Mouse (Mus musculus) skeletal muscle tissue, adult 2 months (tissue): ENCODE results near the gene Cnot4.

Source experiments
- DNase-seq: peaks from one replicate; pipeline ENCODE4 v3.0.0-alpha.2; 2012; ENCODE audit warnings: low read depth, low spot score

Cnot4 gene

DNA sequence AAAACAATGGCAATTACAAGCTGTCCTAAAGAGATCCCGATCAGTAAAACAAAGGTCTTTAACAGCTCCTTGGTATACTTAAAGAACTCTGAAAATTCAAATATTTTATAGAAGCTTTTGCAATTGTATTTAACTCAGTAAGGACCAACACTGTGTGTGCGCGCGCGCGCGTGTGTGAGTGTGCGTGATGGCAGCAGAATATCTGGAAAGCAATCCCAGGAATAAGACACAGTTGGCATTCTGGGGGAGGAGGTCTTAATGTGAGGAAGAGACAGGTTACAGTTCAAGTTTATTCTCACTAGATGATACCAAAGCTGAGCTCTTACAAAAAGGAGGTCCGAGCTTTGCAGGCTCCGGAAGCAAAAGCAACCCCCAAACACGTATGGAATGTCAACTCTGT is 100.2 kb downstream of the Cnot4 start:
- no peak for DNase-seq

DNA sequence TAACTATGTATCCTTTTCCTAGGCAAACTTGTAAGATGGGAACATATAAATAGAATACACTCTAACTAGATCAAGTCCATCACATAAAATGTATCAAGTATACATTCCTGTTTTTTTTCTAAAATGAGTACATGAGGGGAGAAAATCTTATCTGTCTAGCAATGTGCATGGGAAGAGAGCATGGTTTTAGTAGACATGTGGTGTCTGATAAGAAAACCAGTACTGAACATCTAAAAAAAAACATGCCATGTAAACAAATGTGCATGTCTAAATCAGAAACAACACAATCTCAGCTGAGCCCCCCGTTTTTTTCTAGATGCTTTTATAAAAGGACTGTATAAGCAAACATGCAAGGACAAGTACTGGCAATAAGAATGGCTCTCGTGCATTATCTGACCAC is 100.8 kb downstream of the Cnot4 start:
- no peak for DNase-seq

DNA sequence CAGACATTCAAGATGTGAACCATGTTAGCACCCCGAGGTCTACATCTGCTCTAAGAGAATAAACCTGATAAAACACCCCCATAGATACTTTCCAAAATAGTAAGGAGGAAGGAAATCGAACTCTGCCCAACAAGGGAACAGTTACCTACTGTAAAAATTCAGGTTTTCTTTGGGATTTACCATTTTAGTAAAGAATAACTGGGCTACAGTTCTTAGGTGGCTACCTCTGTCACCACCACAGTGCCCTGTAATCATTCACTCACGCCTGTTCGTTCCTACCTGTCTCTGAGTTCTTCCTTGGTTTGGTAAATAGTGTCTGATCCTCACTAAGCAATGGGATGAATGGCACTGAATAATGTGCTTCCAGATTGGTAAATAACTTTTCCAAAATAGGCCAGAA is 102.7 kb downstream of the Cnot4 start:
- no peak for DNase-seq

GRCm38 (mm10) chr6:35030226-35030625 is 103.3 kb downstream of the Cnot4 start:
- no peak for DNase-seq

DNA sequence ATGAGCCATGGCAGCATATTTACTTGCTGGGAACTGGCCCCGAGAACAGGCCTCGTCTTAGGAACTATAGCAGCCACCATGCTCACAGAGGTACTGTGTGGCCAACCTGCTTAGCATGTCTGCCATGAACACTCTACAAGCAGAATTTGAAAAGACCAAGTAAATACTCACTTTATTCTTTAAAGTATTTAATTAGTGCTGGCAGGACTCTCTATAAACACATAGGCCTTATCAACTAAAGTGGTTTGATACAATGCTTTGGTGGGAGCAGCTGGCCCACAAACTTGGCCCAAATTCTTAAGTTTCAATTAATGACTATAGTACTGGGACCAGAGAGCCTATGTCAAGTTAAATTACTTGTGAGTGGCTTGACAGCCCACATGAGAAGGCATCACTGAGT is 105.5 kb downstream of the Cnot4 start:
- DNase-seq = no peak

DNA sequence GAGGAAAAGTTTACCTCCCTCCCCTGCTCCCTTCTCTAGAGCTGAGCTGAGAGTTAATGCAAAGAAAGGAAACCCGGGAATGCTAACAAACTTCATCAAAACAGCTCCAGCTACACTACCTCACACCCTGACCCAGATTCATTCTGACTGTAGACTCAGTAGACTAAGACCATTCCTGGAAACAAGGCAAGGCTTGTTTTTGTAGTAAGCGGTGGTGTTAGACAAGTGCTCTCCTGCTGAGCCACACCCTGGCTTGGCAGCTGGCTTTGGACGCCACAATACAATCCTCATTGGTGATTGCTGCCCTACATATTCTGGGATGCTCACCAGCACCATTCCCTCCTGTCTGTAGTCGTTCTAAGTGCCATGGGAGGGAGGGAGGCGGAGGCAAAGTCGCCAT is 106.3 kb downstream of the Cnot4 start:
- no peak for DNase-seq

- DNase-seq = no peak
These were observed 116.9 kb downstream of the Cnot4 start for GRCm38 (mm10) chr6:35016624-35017023.

GRCm38 (mm10) chr6:35011953-35012352 is 121.6 kb downstream of the Cnot4 start:
- no peak for DNase-seq

DNA sequence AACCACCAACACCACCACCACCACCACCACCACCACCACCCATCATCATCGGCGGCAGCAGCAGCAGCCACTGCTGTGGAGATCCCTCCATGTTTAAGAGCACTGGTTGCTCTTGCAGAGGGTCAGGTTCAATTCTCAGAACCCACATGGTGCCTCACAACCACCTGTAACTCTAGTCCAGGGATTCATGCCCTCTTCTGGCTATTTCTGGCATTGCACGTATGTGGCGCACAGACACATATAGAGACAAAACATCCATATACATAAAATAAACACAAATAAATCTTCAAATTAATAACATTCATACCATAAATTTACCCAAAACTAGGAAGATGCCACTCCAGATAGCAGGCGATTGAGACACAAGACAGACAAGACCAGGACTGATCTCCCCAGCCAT is 122.8 kb downstream of the Cnot4 start:
- no peak for DNase-seq

GRCm38 (mm10) chr6:35002261-35002669 is 131.3 kb downstream of the Cnot4 start:
- no peak for DNase-seq

- DNase-seq = no peak
These were observed 134.4 kb downstream of the Cnot4 start for GRCm38 (mm10) chr6:34999101-34999500.

GRCm38 (mm10) chr6:34996496-34996895 is 137.0 kb downstream of the Cnot4 start:
- no peak for DNase-seq

DNA sequence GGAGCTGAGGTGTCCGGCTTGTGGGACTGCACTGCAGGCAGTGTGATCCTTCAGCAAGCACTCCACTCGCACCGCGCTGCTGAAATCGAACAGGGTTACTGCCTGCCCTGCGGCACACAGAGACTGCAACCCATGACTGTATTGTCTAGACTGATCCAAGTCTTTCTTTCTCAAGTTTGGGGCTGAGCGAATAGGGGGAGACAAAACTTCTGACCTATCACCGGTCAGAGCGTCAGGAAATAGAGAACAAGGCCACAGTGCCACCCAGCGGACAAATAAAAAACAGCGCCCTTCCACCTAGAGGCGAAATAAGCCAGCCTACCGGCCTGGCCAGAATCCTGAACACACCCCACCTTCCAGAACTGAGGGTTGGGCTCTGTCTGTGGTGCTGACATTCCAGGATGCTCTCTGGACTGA is 138.3 kb downstream of the Cnot4 start:
- peak; percentile 59 for DNase-seq

DNA sequence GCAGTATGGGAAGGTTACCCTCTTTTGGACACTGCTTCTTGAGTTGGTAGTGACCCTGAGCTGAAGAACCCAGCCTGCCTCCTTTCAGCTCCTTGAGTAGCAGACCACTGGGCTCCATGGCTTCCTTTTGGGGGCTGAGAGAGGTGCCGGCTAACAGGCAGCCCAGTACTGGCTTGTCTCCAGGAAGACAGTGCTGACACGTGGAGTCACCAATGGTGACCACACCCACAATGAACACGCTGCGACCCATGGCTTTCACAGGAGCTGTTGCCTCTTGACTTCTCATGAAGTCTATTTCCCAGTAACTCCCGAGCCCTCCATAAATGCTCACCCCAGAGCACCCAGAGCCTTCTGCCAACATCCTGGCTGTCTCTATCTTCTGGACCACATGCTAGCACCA is 138.8 kb downstream of the Cnot4 start:
- no peak for DNase-seq

DNA sequence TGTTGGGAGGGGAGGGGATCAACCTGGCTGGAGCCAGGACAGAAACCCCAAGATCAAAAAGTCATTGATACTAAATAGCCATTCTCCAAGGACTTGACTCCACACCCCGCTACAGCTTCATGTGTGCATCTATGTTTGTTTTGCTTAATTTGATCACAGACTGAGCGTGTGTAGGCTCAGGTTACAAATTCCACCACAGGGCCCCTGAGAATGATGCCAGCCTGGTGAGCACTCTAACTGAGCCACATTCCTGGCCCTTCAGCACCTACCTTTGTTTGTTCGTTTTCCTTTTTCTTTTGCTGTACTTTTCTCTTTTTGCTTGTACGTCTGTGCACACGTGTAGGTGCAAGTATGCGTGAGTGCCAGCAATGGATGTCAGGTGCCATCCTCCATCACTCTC is 144.3 kb downstream of the Cnot4 start:
- no peak for DNase-seq

GRCm38 (mm10) chr6:34988081-34988761 is 145.3 kb downstream of the Cnot4 start, which contains the start of gene Slc23a4:
Gene Slc23a4 (minus strand): TSS chr6:34988404.
- no peak for DNase-seq

- DNase-seq = no peak
These were observed 146.4 kb downstream of the Cnot4 start for GRCm38 (mm10) chr6:34987085-34987645.

- no peak for DNase-seq
These were observed 152.9 kb downstream of the Cnot4 start for GRCm38 (mm10) chr6:34980661-34981060.

DNA sequence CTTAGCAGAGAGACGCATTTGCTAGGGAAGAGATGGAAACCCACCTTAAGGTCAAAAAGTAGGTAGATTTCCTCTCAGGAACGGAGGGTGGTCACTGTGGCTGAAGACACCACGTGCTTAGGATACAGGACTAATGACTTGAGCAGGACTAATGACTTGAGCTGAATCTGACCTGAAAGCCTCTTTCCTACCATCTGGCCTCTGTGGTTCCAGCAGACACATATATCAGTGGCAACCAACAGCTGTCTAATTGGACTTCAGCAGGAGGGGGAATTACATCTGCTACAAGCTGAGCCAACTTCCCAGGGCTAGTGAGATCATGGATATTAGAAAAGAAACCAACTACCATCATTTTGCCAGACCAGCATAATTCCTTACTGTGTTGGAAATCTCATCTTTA is 154.2 kb downstream of the Cnot4 start:
- DNase-seq = no peak
